Mouse (Mus musculus) midbrain, embryonic 16.5 days (tissue): ENCODE results near the gene Arhgef28. TPM values are rescaled to one million over a fixed set of nuclear protein-coding genes. Genes with fewer than 3 reads are reported as not detected.
A peak's percentile ranks its signal among the peaks of the same experiment; 100 is the strongest.

Experiments used
- ATAC-seq: fragments of 200-750 bp; cut with Nextera tagmentation; 2 replicates; pipeline ENCODE4 v1.8.0; 2017; ENCODE audit warnings: moderate TSS enrichment
- H3K27ac ChIP-seq: fragments of 300-500 bp; sonication (generic); 2 replicates; pipeline ENCODE4 v1.5.1; 2014; ENCODE audit warnings: mild to moderate bottlenecking, low read length, mixed read lengths
- H3K27me3 ChIP-seq: fragments of 300-500 bp; sonication (generic); 2 replicates; pipeline ENCODE4 v1.6.1; 2014; ENCODE audit warnings: low read depth, low read length, mixed read lengths; ENCODE audit not compliant: control insufficient read depth, insufficient read depth
- H3K36me3 ChIP-seq: fragments of 300-500 bp; sonication (generic); 2 replicates; pipeline ENCODE4 v1.6.1; 2014; ENCODE audit warnings: mild to moderate bottlenecking, low read length, moderate library complexity, mixed read lengths; ENCODE audit not compliant: control insufficient read depth, insufficient read depth
- H3K4me1 ChIP-seq: fragments of 300-500 bp; sonication (generic); 2 replicates; pipeline ENCODE4 v1.6.1; 2014; ENCODE audit warnings: mild to moderate bottlenecking, low read length, mixed read lengths; ENCODE audit not compliant: control insufficient read depth, insufficient read depth
- H3K4me2 ChIP-seq: fragments of 300-500 bp; sonication (generic); 2 replicates; pipeline ENCODE4 v1.6.1; 2014; ENCODE audit warnings: mild to moderate bottlenecking, low read length, mixed read lengths
- H3K4me3 ChIP-seq: fragments of 300-500 bp; sonication (generic); 2 replicates; pipeline ENCODE4 v1.5.1; 2014; ENCODE audit warnings: low read depth, mild to moderate bottlenecking, low read length, moderate library complexity, mixed read lengths
- H3K9ac ChIP-seq: fragments of 300-500 bp; sonication (generic); 2 replicates; pipeline ENCODE4 v1.6.1; 2014; ENCODE audit warnings: low read depth, low read length, mixed read lengths
- H3K9me3 ChIP-seq: fragments of 300-500 bp; sonication (generic); replicated peaks from 2 replicates; pipeline ENCODE4 v1.6.1; 2014; ENCODE audit warnings: mild to moderate bottlenecking, low read length, mixed read lengths; ENCODE audit not compliant: control insufficient read depth, poor library complexity, severe bottlenecking
- WGBS: fragments of 180-500 bp; shearing (Covaris S2); extraction: QIAGEN DNeasy Blood & Tissue Kit; methylation state at CpG from one replicate; pipeline ENCODE4 v1.1.7; 2014; 5-methylcytosine and 5-hydroxymethylcytosine counted together
- polyA plus RNA-seq: library from polyadenylated mRNA; unstranded; fragments of >200 nt; fragmentation: Nextera tagmentation; extraction: Ambion mirVana; gene quantifications from 2 replicates; pipeline ENCODE4 v1.2.1, GENCODE M21; 2015

The Arhgef28 gene
- polyA plus RNA-seq, 1 experiment from 2014 or later: 35.1 TPM

DNA sequence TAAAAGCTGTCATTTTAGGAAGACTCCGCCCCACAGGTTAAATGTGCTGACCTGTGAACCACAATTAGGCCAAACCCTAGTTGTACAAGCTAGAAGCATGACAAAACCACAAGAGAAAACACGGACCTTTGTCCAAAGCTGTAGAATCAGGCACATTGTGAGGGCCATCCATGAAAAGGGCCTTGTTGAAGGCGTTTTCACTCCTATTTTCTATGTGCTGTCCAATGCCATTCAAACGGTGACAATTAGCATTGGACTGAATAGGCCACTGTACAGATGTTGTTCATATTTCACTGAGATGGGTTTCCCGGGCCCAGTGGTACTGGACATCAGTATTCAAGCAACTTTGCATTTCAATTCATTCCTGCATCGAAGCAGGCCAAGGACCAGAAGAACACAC lies 33.2 kb downstream of the Arhgef28 start:
- Histone ChIP-seq H3K9me3 (no peaks in the 10 kb centered on the region), H3K4me1 (no peaks in the 10 kb centered on the region), H3K4me3 (no peak overlapping the region), H3K9ac (no peak overlapping the region), H3K4me2 (no peak overlapping the region), H3K27ac (no peak overlapping the region), H3K36me3 (no peaks in the 10 kb centered on the region), H3K27me3 (no peaks in the 10 kb centered on the region)
- ATAC-seq: no peak
- 73% methylated on average over 6 of the region's 6 CpGs for WGBS

- H3K4me2 ChIP-seq: no peak overlapping the region
- H3K4me3 ChIP-seq: no peak overlapping the region
- H3K9ac ChIP-seq: no peak overlapping the region
- 66% methylated on average over 11 of the region's 11 CpGs for WGBS
- H3K9me3 ChIP-seq: no peaks in the 10 kb centered on the region
- ATAC-seq: no peak
- no peaks in the 10 kb centered on the region for H3K36me3 ChIP-seq
- no peaks in the 10 kb centered on the region for H3K4me1 ChIP-seq
- H3K27ac ChIP-seq: no peak overlapping the region
- no peaks in the 10 kb centered on the region for H3K27me3 ChIP-seq
Observed at GRCm38 (mm10) chr13:98172365-98172764, 33.9 kb downstream of the Arhgef28 start.

DNA sequence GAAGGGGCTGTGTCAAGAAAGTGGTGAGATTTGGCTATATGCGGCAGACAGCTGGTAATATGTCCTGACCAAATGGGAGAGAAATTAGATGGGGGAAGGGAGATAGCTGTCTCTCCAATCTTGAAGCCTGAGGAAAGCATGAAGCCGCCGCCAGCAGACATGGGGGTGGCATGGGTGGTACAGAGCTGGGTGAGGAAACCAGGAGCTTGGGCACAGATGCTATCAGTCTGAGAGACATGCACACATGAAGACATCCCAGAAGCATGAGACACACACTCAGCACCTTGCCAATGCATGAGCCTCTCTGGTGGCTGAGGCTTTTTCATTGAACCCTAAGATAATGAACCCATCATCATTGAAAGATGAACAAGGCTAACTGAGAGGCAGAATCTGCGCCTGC lies 34.5 kb downstream of the Arhgef28 start:
- 97% methylated on average over 4 of the region's 4 CpGs for WGBS

DNA sequence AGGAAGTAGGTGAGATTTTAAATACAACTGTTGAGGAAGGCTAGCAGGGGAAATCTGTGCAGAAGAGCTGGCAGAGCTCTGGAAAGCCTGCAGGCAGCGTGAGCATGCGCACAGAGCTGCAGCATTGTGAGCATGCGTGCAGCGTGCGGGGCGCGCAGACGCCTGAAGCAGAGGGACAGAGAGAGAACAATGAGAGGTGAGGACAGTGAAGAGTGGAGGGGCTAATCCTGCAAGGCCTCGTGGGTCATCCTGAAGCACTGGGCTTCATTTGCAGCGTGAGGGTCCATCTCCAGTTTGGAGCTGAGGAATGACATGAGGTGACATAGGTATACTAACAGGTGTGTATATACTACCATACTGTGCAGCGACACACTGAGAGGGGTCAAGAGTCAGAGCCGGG lies 35.0 kb downstream of the Arhgef28 start:
- ATAC-seq: peak; percentile 78
- 72% methylated on average over 12 of the region's 12 CpGs for WGBS
- peak overlapping the region; percentile 38 for H3K4me2 ChIP-seq

More for the DNA sequence above, 34.5 kb downstream of the Arhgef28 start:
- peak overlapping the region; percentile 38 for H3K4me2 ChIP-seq
- no peak overlapping the region for H3K4me3 ChIP-seq
- no peak overlapping the region for H3K27ac ChIP-seq
- H3K27me3 ChIP-seq: no peaks in the 10 kb centered on the region
- H3K4me1 ChIP-seq: no peaks in the 10 kb centered on the region
- H3K9me3 ChIP-seq: no peaks in the 10 kb centered on the region
- no peak overlapping the region for H3K9ac ChIP-seq
- ATAC-seq: peak; percentile 54; the same call in 1 of the 2 replicates
- no peaks in the 10 kb centered on the region for H3K36me3 ChIP-seq

DNA sequence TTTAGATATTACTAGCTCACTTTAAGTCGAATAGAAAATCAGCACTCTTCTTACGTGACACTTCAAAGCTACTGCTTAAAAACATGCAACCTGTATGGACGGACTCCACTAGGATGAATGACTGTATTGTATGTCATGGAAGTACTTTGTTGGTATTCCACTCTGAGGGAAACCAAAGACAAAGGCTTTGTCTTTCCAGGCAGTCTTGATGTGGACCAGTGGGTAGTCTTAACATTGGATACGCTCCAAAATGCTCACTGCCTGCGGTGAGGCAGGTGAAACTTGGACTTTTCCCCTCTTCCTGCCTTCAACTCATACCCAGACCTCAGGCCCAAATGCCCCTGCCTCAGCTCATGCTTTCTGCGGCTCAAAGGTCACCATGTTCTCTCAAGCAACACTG lies 41.4 kb downstream of the Arhgef28 start:
- H3K4me3 ChIP-seq: no peak overlapping the region
- H3K9ac ChIP-seq: no peak overlapping the region
- H3K27me3 ChIP-seq: no peaks in the 10 kb centered on the region
- no peak overlapping the region for H3K27ac ChIP-seq
- H3K4me1 ChIP-seq: no peaks in the 10 kb centered on the region
- no peak overlapping the region for H3K4me2 ChIP-seq
- H3K9me3 ChIP-seq: no peaks in the 10 kb centered on the region
- ATAC-seq: no peak
- 79% methylated on average over 6 of the region's 6 CpGs for WGBS
- H3K36me3 ChIP-seq: no peaks in the 10 kb centered on the region

More for the DNA sequence above, 35.0 kb downstream of the Arhgef28 start:
- Histone ChIP-seq H3K27ac (no peak overlapping the region), H3K9me3 (no peaks in the 10 kb centered on the region), H3K9ac (no peak overlapping the region), H3K4me3 (no peak overlapping the region), H3K4me1 (no peaks in the 10 kb centered on the region), H3K27me3 (no peaks in the 10 kb centered on the region), H3K36me3 (no peaks in the 10 kb centered on the region)

DNA sequence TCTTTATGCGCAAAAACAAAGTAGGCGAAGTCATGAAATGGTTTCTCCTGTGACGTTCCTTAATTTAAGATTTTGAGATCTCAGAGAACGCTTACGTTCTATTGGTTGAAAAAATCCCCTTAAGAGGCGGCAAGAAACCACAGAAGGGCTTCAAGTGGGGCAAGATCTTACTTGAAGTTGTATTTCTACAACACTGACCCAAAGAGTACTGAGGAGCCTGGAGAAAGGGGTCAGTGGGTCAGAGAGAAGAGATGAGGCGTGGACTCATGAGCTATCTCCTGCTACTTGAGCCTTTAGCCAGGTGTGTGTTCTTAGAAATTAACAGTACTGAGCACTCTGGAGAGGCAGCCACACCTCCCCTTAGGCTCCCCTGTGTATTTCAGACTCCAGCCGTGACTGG lies 44.7 kb downstream of the Arhgef28 start:
- Histone ChIP-seq H3K9me3 (no peaks in the 10 kb centered on the region), H3K27ac (no peak overlapping the region), H3K4me1 (no peaks in the 10 kb centered on the region), H3K36me3 (no peaks in the 10 kb centered on the region), H3K4me2 (no peak overlapping the region), H3K9ac (no peak overlapping the region), H3K27me3 (no peaks in the 10 kb centered on the region), H3K4me3 (no peak overlapping the region)
- WGBS: 94% methylated on average over 8 of the region's 8 CpGs
- no peak for ATAC-seq

- Histone ChIP-seq H3K4me3 (no peak overlapping the region), H3K9me3 (no peaks in the 10 kb centered on the region), H3K36me3 (no peaks in the 10 kb centered on the region), H3K4me2 (no peak overlapping the region), H3K27ac (no peak overlapping the region), H3K9ac (no peak overlapping the region), H3K4me1 (no peaks in the 10 kb centered on the region), H3K27me3 (no peaks in the 10 kb centered on the region)
- no peak for ATAC-seq
- WGBS: 30% methylated on average over 7 of the region's 7 CpGs
Observed at GRCm38 (mm10) chr13:98156656-98157055, 49.6 kb downstream of the Arhgef28 start.

DNA sequence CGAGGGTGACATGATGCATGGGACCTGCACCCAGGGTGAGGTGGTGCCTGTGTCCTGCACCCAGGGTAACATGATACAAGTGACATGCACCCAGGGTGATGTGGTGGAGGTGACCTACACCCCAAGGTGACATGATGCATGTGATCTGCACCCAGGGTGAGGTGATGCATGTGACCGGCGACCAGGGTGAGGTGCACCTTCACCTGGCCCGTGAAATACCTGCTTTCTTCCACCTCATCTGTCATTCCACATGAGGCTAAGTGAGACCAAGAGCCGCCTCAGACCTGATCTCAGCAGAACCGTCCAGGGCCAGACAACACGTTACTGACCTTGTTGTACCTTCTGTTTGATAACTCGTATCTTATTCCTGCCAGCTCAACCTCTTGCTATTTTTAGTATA lies 53.5 kb downstream of the Arhgef28 start:
- Histone ChIP-seq H3K4me3 (no peak overlapping the region), H3K27me3 (no peaks in the 10 kb centered on the region), H3K27ac (no peak overlapping the region), H3K36me3 (no peaks in the 10 kb centered on the region), H3K4me1 (no peaks in the 10 kb centered on the region), H3K9ac (no peak overlapping the region), H3K4me2 (no peak overlapping the region), H3K9me3 (no peaks in the 10 kb centered on the region)
- ATAC-seq: no peak
- 93% methylated on average over 8 of the region's 8 CpGs for WGBS

- H3K27ac ChIP-seq: no peak overlapping the region
- no peak for ATAC-seq
- WGBS: 46% methylated on average over 5 of the region's 5 CpGs
Observed at GRCm38 (mm10) chr13:98147532-98147931, 58.7 kb downstream of the Arhgef28 start.

More at GRCm38 (mm10) chr13:98147532-98147931, 58.7 kb downstream of the Arhgef28 start:
- H3K36me3 ChIP-seq: no peaks in the 10 kb centered on the region
- no peaks in the 10 kb centered on the region for H3K9me3 ChIP-seq
- no peak overlapping the region for H3K4me2 ChIP-seq
- 0 out of 2 replicates have a peak, but pooled peaks cover 2% of the 10 kb centered on the region for H3K4me1 ChIP-seq
- no peak overlapping the region for H3K4me3 ChIP-seq
- no peaks in the 10 kb centered on the region for H3K27me3 ChIP-seq
- no peak overlapping the region for H3K9ac ChIP-seq
